Mouse (Mus musculus): ENCODE results near the gene Rtp4.
A peak's percentile ranks its signal among the peaks of the same experiment; 100 is the strongest.

The Rtp4 gene

GRCm38 (mm10) chr16:23516606-23517005, 3.5 kb upstream of the Rtp4 start:
- no peak for DNase-seq

GRCm38 (mm10) chr16:23517230-23517629, 2.9 kb upstream of the Rtp4 start:
- no peak for DNase-seq

GRCm38 (mm10) chr16:23517754-23518566, 2.1 kb upstream of the Rtp4 start:
- DNase-seq = peak in 1 of 2 experiments; percentile 12

GRCm38 (mm10) chr16:23518567-23519369, 1.3 kb upstream of the Rtp4 start:
- DNase-seq = peak; percentile 67 to 70

GRCm38 (mm10) chr16:23519771-23520170, 320 bp upstream of the Rtp4 start:
- no peak for DNase-seq

- peak in 1 of 2 experiments; percentile 9 for DNase-seq
These were observed 1.0 kb downstream of the Rtp4 start for GRCm38 (mm10) chr16:23521092-23521491.

- DNase-seq = peak; percentile 13 to 21
These were observed 2.0 kb downstream of the Rtp4 start for GRCm38 (mm10) chr16:23522081-23522480.

GRCm38 (mm10) chr16:23529186-23529585, 9.1 kb downstream of the Rtp4 start:
- DNase-seq = no peak

- no peak for DNase-seq
These were observed 13.6 kb downstream of the Rtp4 start for GRCm38 (mm10) chr16:23533707-23534106.

- DNase-seq = no peak
These were observed 21.0 kb downstream of the Rtp4 start for GRCm38 (mm10) chr16:23541046-23541445.

GRCm38 (mm10) chr16:23542866-23543265, 22.8 kb downstream of the Rtp4 start:
- no peak for DNase-seq

- no peak for DNase-seq
These were observed 24.3 kb downstream of the Rtp4 start for GRCm38 (mm10) chr16:23544361-23544760.

- peak; percentile 30 to 49 for DNase-seq
These were observed 27.7 kb downstream of the Rtp4 start for GRCm38 (mm10) chr16:23547783-23548182.

- DNase-seq = peak; percentile 83 to 88
These were observed 30.4 kb downstream of the Rtp4 start for GRCm38 (mm10) chr16:23550346-23550980.

GRCm38 (mm10) chr16:23550981-23551582, 31.0 kb downstream of the Rtp4 start:
- peak; percentile 24 to 37 for DNase-seq

- no peak for DNase-seq
These were observed 34.6 kb downstream of the Rtp4 start for GRCm38 (mm10) chr16:23554673-23555072.

- DNase-seq = no peak
These were observed 37.1 kb downstream of the Rtp4 start for GRCm38 (mm10) chr16:23557195-23557594.

- no peak for DNase-seq
These were observed 37.6 kb downstream of the Rtp4 start for GRCm38 (mm10) chr16:23557669-23558068.

- DNase-seq = peak; percentile 30 to 53
These were observed 48.4 kb downstream of the Rtp4 start for GRCm38 (mm10) chr16:23568369-23568958.

GRCm38 (mm10) chr16:23574561-23574960, 54.5 kb downstream of the Rtp4 start:
- peak; percentile 56 to 72 for DNase-seq

GRCm38 (mm10) chr16:23591119-23592105, 71.3 kb downstream of the Rtp4 start:
- no peak for DNase-seq
